19 mouse cellular contexts compared by ENCODE assay signal in genomic region chr6:73269374-73269773, GRCm38 (mm10). TPM values are rescaled to one million over a fixed set of nuclear protein-coding genes. Genes with fewer than 3 reads are reported as not detected.
DNase-seq lines count a peak whose midpoint lies in the region; ATAC-seq and TF ChIP-seq lines count a peak whose summit lies in the region.
"Had no signal": no experiment of that assay in that cellular context is flagged by ENCODE, and none has a peak within 500 bp of the region (broad histone marks: within the 10 kb centered on the region; RNA-seq: fewer than 3 reads in every experiment).

No protein-coding gene starts in this region.

- peaks cover 6% of the 10 kb centered on the region for H3K4me1 ChIP-seq in cerebellum, adult 2 months (ENCODE audit: control insufficient read depth, insufficient read depth, low read length)
- H3K4me1 ChIP-seq: forebrain, embryonic 13.5 days; hindbrain, embryonic 15.5 days had no signal

- DNase-seq in cerebellum, postnatal 4 days (ENCODE audit: low spot score in 2 of 2) = no peak
- peak; percentile 77 for DNase-seq in brain, adult 2 months (ENCODE audit: low read depth, low spot score)
- DNase-seq in cerebellum, adult 2 months = peak; percentile 59 to 71
- DNase-seq in cerebellum, postnatal 14 days = peak; percentile 50 to 57
- DNase-seq in retina, postnatal 1 day = no peak
- DNase-seq in kidney, adult 11 months = no peak
- DNase-seq in yolk sac, embryonic 10.5 days (ENCODE audit: low spot score) = no peak
- DNase-seq: adrenal gland, postnatal 10 days; B cell, adult 2 months; forebrain, postnatal 0 days; gastrocnemius, postnatal 14 days; heart, postnatal 36 days had no signal

- TF ChIP-seq CTCF in cerebellum, adult 2 months (IDR thresholded peaks at IDR 0.05; ENCODE audit: borderline replicate concordance, insufficient read depth, low read depth, low read length) = no peak

- peak overlapping the region; percentile 65; the same call in 1 of the 2 replicates for H3K27ac ChIP-seq in cerebellum, adult 2 months (ENCODE audit: insufficient read depth, low read length)
- H3K27ac ChIP-seq: embryonic facial prominence, embryonic 10.5 days; forebrain, embryonic 13.5 days; heart, embryonic 13.5 days; hindbrain, embryonic 15.5 days had no signal

- no peak overlapping the region for H3K4me3 ChIP-seq in cerebellum, adult 2 months (replicated peaks; ENCODE audit: insufficient read depth, low read depth, low read length)
- H3K4me3 ChIP-seq: embryonic facial prominence, embryonic 10.5 days; forebrain, embryonic 13.5 days; heart, embryonic 13.5 days; hindbrain, embryonic 15.5 days had no signal

- 28% methylated on average over 3 of the region's 3 CpGs for WGBS in cerebellum, adult 2 months

- no peak for TF ChIP-seq POLR2A in cerebellum, adult 2 months (IDR thresholded peaks at IDR 0.05; ENCODE audit: borderline replicate concordance, insufficient read depth, low read length)

- ATAC-seq in cerebellum, adult (ENCODE audit: insufficient number of reproducible peaks, low FRiP score, low TSS enrichment) = peak; percentile 53; the same call in 1 of the 2 replicates
- ATAC-seq: CD4-positive, CD25-positive, alpha-beta regulatory T cell, adult 4 months; forebrain, embryonic 13.5 days; forebrain, postnatal 0 days; intestine, postnatal 0 days had no signal

- no peaks in the 10 kb centered on the region for H3K27me3 ChIP-seq in cerebellum, adult 2 months (ENCODE audit: control insufficient read depth, insufficient read depth, low read length)
- H3K27me3 ChIP-seq: forebrain, embryonic 13.5 days; heart, embryonic 13.5 days; hindbrain, embryonic 15.5 days had no signal

RNA-seq across cellular contexts. Expression of gene Suclg1, which starts 21.2 kb away (rescaled TPM):
- polyA plus RNA-seq in cerebellum, adult 2 months (2012; rRNA removed) = 210 and 214 TPM in 2 replicates

RNA-seq across cellular contexts. Expression of gene Dnah6, which starts 47.9 kb away (rescaled TPM):
- 1.9 and 2.4 TPM in 2 replicates for polyA plus RNA-seq in cerebellum, adult 2 months (2012; rRNA removed)
- polyA plus RNA-seq: CD4-positive, CD25-positive, alpha-beta regulatory T cell, adult 4 months had no signal

Comparison
In these comparisons a context has a peak if more than half of its experiments do, and no peak if none do; other contexts are left out.
1. DNase-seq: peak in brain, adult 2 months (single experiment), cerebellum, adult 2 months (2 of 2) and cerebellum, postnatal 14 days (2 of 2); none in cerebellum, postnatal 4 days (0 of 2), retina, postnatal 1 day (single experiment), kidney, adult 11 months (single experiment) and yolk sac, embryonic 10.5 days (single experiment).